Mouse (Mus musculus): ENCODE measurements around the gene Fbxo5. TPM values are rescaled to one million over a fixed set of nuclear protein-coding genes. Genes with fewer than 3 reads are reported as not detected.

The Fbxo5 gene
- polyA plus RNA-seq, 1 experiment from 2014 or later, result 14.7 TPM

GRCm38 (mm10) chr10:5802866-5803265, 2.5 kb downstream of the Fbxo5 start:
- H3K36me3 ChIP-seq (ENCODE audit: control insufficient read depth, insufficient read depth, low read length), result peaks cover 19% of the 10 kb centered on the region; the same call in 1 of the 2 replicates
- no peaks in the 10 kb centered on the region for H3K9me3 ChIP-seq (ENCODE audit: control insufficient read depth, low read length)
- no peaks in the 10 kb centered on the region for H3K27me3 ChIP-seq (ENCODE audit: control insufficient read depth, insufficient read depth, low read length)
- WGBS, result 27% methylated on average over 6 of the region's 6 CpGs
- peaks cover 17% of the 10 kb centered on the region for H3K4me1 ChIP-seq (ENCODE audit: control insufficient read depth, insufficient read depth, low read length)
- peak overlapping the region; percentile 15 for H3K4me3 ChIP-seq (replicated peaks; ENCODE audit: low read depth, low read length)
- DNase-seq, result no peak
- ATAC-seq (ENCODE audit: low FRiP score, low TSS enrichment), result no peak
- peak overlapping the region; percentile 97 for H3K4me2 ChIP-seq (ENCODE audit: low read length)
- 0 out of 2 replicates have a peak overlapping the region, but pooled peaks have one; percentile 3 for H3K9ac ChIP-seq (replicated peaks; ENCODE audit: low read length)
- H3K27ac ChIP-seq (replicated peaks; ENCODE audit: low read depth, low read length), result no peak overlapping the region

- H3K9me3 ChIP-seq (ENCODE audit: control insufficient read depth, low read length), result no peaks in the 10 kb centered on the region
- H3K9ac ChIP-seq (replicated peaks; ENCODE audit: low read length), result no peak overlapping the region
- no peak overlapping the region for H3K4me3 ChIP-seq (replicated peaks; ENCODE audit: low read depth, low read length)
- no peak overlapping the region for H3K27ac ChIP-seq (replicated peaks; ENCODE audit: low read depth, low read length)
- no peak overlapping the region for H3K4me2 ChIP-seq (ENCODE audit: low read length)
- WGBS, result 98% methylated on average over 1 of the region's 1 CpGs
- H3K27me3 ChIP-seq (ENCODE audit: control insufficient read depth, insufficient read depth, low read length), result no peaks in the 10 kb centered on the region
- DNase-seq (peak; percentile 58), ATAC-seq (ENCODE audit: low FRiP score, low TSS enrichment) (no peak)
- peaks cover 14% of the 10 kb centered on the region for H3K4me1 ChIP-seq (ENCODE audit: control insufficient read depth, insufficient read depth, low read length)
- peaks cover 19% of the 10 kb centered on the region; the same call in 1 of the 2 replicates for H3K36me3 ChIP-seq (ENCODE audit: control insufficient read depth, insufficient read depth, low read length)
These were observed 4.9 kb downstream of the Fbxo5 start for GRCm38 (mm10) chr10:5800490-5800889.

DNA sequence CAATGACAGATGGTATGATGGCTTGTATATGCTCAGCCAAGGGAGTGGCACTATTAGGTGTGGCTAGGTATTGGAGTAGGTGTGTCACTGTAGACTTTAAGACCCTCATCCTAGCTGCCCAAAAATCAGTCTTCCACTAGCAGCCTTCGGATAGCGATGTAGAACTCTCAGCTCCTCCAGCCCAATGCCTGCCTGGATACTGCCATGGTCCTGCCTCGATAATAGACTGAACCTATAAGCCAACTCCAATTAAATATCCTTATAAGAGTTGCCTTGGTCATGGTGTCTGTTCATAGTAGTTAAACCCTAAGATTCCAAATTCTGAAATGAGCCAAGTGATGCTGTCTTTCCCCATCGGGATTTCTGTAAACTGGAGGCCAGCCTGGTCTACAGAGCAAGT, 7.3 kb downstream of the Fbxo5 start:
- Histone ChIP-seq H3K27me3 (ENCODE audit: control insufficient read depth, insufficient read depth, low read length) (no peaks in the 10 kb centered on the region), H3K36me3 (ENCODE audit: control insufficient read depth, insufficient read depth, low read length) (peaks cover 19% of the 10 kb centered on the region; the same call in 1 of the 2 replicates), H3K4me2 (ENCODE audit: low read length) (no peak overlapping the region), H3K9me3 (ENCODE audit: control insufficient read depth, low read length) (no peaks in the 10 kb centered on the region), H3K9ac (replicated peaks; ENCODE audit: low read length) (no peak overlapping the region), H3K4me3 (replicated peaks; ENCODE audit: low read depth, low read length) (no peak overlapping the region), H3K4me1 (ENCODE audit: control insufficient read depth, insufficient read depth, low read length) (peaks cover 5% of the 10 kb centered on the region; the same call in 1 of the 2 replicates), H3K27ac (replicated peaks; ENCODE audit: low read depth, low read length) (no peak overlapping the region)
- no peak for DNase-seq
- WGBS, result 85% methylated on average over 4 of the region's 4 CpGs
- no peak for ATAC-seq (ENCODE audit: low FRiP score, low TSS enrichment)

DNA sequence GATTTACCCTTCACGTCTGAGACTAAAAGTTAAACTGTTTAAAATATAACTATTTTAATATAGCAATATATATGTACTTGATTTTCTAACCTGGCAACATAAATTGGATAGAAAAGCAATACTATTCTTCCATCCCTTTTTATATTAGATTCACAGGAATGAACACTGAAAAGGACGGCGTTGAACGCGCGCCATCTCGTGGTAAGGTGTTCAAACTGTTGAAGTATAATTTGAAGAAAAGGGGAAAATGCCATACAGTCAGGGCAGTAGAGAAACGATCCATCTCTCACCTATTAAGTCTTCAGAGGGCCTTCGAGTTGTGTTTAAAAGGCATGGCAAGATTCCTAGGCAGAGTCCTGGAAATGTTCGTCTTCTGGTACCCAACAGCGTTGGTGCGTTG, 14.7 kb downstream of the Fbxo5 start:
- no peaks in the 10 kb centered on the region for H3K4me1 ChIP-seq (ENCODE audit: control insufficient read depth, insufficient read depth, low read length)
- H3K27ac ChIP-seq (replicated peaks; ENCODE audit: low read depth, low read length), result no peak overlapping the region
- peak; percentile 88 for DNase-seq
- no peak for ATAC-seq (ENCODE audit: low FRiP score, low TSS enrichment)
- H3K9me3 ChIP-seq (ENCODE audit: control insufficient read depth, low read length), result no peaks in the 10 kb centered on the region
- 22% methylated on average over 12 of the region's 12 CpGs for WGBS
- H3K9ac ChIP-seq (replicated peaks; ENCODE audit: low read length), result no peak overlapping the region
- H3K36me3 ChIP-seq (ENCODE audit: control insufficient read depth, insufficient read depth, low read length), result no peaks in the 10 kb centered on the region
- no peak overlapping the region for H3K4me2 ChIP-seq (ENCODE audit: low read length)
- no peak overlapping the region for H3K4me3 ChIP-seq (replicated peaks; ENCODE audit: low read depth, low read length)
- H3K27me3 ChIP-seq (ENCODE audit: control insufficient read depth, insufficient read depth, low read length), result no peaks in the 10 kb centered on the region

DNA sequence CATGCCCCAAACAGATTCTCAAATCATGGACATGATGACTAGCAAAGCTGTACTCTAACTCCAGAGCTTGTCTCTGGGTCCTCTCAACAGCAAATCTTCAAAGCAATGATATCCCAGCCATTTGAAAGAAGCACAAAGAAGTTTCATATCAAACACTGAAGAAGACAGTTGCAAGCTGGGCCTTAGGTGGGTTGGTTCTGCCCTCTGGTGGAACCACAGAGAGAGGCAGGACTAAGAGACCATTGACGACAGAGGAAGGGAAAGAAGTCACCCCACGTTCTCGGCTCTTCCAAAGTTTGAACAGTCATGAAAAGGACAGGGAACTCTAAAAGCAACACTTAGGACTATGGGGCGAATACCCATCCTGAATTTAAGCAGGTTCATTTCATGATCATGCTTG, 18.5 kb downstream of the Fbxo5 start:
- WGBS, result 26% methylated on average over 4 of the region's 4 CpGs
- Histone ChIP-seq H3K36me3 (ENCODE audit: control insufficient read depth, insufficient read depth, low read length) (no peaks in the 10 kb centered on the region), H3K9ac (replicated peaks; ENCODE audit: low read length) (no peak overlapping the region), H3K4me2 (ENCODE audit: low read length) (no peak overlapping the region), H3K27me3 (ENCODE audit: control insufficient read depth, insufficient read depth, low read length) (no peaks in the 10 kb centered on the region), H3K4me1 (ENCODE audit: control insufficient read depth, insufficient read depth, low read length) (no peaks in the 10 kb centered on the region), H3K9me3 (ENCODE audit: control insufficient read depth, low read length) (no peaks in the 10 kb centered on the region), H3K4me3 (replicated peaks; ENCODE audit: low read depth, low read length) (no peak overlapping the region), H3K27ac (replicated peaks; ENCODE audit: low read depth, low read length) (no peak overlapping the region)
- peak; percentile 67 for DNase-seq
- ATAC-seq (ENCODE audit: low FRiP score, low TSS enrichment), result peak; percentile 37; the same call in 1 of the 2 replicates

Other genes with a start within 250 kb of the Fbxo5 start
- 0.66 and 1.4 TPM in 2 replicates for gene Myct1, start 211.8 kb downstream of the Fbxo5 start, polyA plus RNA-seq (2014; fragmentation: Nextera tagmentation; extraction: Ambion mirVana)
- 0.91 and 1.3 TPM in 2 replicates for gene Vip, start 166.4 kb downstream of the Fbxo5 start, polyA plus RNA-seq (2014; fragmentation: Nextera tagmentation; extraction: Ambion mirVana)
- gene Mtrf1l, start 18.3 kb upstream of the Fbxo5 start, polyA plus RNA-seq (2014; fragmentation: Nextera tagmentation; extraction: Ambion mirVana), result 10.2 and 13.4 TPM in 2 replicates
- gene Rgs17, start 116.8 kb upstream of the Fbxo5 start, polyA plus RNA-seq (2014; fragmentation: Nextera tagmentation; extraction: Ambion mirVana), result 22.1 and 30.9 TPM in 2 replicates